Mouse (Mus musculus): ENCODE measurements at regions not wholly inside any gene's neighbourhood (a gene's known extent, or its start where the extent isn't known, plus 50 kb on each side); places are given as distances from the start of the nearest gene placed in this dataset.

DNA sequence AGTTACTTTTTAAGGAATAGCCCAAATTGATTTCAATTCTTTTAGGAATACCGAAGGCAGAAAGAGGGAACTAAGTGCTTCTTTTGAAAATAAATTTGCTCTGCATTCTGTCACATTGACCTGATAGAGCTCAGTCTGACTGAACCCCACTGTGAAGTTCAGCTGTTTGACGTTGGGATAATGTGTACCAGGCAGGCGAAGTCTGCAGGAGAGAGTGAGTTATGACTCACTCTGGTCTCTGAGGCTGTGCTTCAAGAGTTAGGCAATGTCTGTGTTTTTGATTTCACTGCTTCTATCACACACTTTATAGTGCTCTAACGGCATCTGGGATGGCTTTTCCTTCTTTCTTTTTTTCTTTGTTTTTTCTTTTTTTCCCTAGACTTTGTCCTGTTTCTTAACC is 283.5 kb downstream of the Naf1 start:
- no peak for DNase-seq (ENCODE audit: low spot score in 2 of 2)

DNA sequence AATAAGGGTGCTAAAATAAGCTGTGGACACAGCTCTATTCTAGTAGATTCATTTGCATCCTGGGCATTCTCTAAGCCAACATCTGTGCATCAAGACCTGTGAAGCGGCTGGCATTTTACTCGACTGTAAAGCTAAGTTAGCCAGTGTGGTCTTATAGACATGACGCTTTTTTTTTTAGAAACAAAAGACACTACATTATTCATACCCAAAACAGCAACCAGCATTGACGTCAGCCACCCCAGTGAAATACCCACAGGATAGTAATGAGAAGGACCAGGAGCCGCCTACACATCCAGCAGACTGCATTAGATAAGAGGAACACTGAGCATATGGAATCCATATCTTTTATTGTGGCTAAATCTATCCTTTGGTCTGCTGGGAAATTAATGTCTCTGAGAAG is 321.7 kb downstream of the Naf1 start:
- peak; percentile 62 to 79 for DNase-seq (ENCODE audit: low spot score in 2 of 2)

DNA sequence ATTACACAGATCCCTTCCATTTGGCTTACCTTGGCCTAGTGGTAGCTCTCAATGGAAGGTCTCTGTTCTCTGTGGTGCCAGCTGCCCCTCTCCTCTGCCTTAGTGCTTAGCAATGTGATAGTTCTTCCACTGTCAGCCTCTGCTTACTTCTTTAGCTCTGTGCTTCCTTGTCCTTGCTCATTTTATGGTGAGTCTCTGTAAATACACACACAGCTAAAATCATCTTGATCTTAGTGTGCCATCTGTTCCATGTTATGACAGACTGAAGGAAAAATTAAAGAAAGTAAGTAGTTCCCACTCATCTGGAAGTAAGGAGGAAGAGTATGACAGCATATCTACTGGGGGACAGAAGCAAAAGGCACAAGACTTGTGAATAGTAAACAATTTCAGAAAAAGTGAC is 324.4 kb upstream of the Nat3 start:
- DNase-seq (ENCODE audit: low spot score in 2 of 2), result no peak

DNA sequence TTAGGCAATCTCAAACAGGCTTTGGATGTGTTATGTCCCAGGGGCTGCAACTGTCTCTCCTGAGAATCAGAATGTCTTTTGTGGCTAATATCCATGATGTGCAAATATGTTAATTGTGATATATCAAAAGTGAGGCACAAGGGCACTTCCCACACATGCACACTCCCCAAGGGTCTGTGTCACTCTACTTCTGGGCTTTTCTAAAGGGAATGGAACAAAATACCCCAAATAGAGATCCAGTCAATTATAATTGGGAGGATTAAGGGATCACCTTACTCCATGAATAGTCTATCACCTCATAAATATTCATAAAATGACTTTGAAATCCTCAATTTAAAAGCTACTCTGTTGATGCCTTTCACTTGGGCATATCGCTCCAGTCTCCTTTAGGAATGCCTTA is 317.6 kb upstream of the Nat3 start:
- no peak for DNase-seq (ENCODE audit: low spot score in 2 of 2)

DNA sequence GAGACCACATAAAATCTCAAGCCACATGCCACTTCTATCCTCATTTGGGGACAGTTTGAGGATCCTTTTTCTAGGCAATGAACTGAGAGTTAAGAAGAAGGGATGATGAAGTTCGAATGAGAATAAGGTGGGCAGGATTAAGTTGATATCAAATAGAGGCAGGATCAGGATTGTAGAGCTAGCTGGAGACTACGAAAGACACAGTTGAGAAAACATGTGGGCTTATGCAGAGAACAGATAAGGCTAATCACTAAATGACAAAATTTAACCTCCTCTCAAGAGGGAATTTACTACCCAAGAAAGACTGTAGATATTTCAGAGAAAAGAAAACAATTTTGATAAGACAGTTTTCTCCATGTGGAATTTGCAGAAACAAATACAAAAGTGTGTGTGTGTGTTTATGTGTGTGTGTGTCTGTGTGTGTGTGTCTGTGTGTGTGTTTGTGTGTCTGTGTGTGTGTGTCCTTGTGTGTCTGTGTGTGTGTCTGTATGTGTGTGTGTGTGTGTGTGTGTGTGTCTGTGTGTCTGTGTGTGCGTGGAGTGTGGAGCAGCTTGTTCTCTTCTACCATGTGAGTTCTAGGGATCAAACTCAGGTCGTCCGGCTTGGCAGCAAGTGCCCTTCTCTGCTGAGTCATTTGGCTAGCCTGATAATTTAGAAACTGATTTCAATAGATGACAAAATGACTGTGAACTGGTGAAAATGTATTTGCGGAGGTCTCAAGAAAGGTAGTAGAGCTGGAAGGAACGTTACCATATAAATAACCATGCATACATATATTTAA is 291.5 kb upstream of the Nat3 start:
- no peak for DNase-seq (ENCODE audit: low spot score in 2 of 2)

DNA sequence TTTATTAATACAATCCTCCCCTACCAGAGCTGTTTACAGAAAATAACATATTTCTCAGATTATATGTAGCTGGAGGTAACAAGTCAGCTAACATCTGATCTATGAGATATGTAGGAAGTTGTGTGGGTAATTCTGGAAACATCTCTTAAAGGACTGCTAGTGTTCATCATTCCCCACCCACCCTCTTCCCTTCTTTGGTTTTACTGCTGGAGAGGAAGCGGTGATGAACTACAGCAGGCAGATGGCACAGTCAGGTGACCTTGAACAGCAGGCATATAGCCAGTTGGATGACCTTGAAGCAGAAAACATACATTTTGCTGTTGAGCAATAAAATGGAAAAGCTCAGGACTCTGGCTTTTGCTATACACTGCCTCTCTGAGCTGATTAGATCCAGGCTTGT is 284.7 kb upstream of the Nat3 start:
- peak; percentile 17 to 20 for DNase-seq (ENCODE audit: low spot score in 2 of 2)

DNA sequence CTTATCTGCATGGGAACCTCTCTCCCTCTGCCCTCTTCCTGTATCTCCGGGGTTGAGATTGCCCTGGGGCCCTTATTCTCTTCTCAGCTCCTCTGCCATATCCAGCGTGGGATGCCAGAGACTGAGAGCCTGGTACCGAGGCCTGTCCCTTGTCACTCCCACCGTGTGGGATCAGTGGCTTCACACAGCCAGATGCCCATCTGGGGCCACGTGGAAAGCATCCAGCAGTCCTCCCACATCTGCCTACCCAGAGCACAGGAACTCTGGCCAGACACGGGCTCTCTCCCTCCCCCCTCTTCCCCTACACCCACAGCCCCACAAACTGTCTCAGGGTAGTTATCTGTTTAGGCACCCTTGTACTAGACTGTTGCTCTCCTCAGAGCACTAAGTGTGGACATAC is 244.9 kb upstream of the Nat3 start:
- DNase-seq (ENCODE audit: low spot score in 2 of 2), result no peak

DNA sequence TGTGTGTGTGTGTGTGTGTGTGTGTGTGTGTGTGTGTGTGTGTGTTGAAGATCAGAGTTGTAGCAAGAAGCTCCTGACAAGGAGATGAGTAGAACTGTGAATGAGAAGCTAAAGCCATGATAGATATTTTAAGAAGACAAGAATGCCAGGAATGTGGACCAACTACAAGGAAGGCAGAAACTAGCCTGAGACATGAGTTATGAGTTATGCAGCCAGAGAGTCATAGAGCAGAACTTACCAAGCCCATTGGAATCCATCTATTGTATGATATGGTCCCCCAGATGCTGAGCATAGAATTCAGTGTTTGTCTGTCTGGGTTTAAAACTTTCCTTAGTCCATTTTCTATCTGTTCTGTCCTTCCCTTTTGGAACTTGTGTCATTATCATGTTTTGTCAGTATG is 244.2 kb upstream of the Nat3 start:
- DNase-seq (ENCODE audit: low spot score in 2 of 2), result no peak

DNA sequence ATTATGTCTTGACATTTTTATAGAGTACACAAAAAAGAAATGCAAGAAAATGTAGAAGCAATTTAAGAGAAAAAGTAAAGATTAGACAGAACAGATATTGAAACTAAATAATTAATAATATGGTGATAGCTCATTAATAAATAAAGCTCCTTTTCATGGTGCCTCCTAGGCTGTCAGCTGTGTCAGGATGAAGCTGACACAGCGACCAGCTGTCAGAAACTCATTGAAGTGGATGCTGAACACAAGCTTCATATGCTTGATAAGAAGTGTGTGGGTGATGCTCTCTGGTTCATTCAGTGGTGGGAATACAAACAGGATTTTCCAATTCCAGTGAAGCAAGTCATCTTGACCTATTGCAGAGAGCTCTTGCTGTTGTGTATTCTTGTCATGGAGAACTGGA is 213.2 kb upstream of the Nat3 start:
- DNase-seq (ENCODE audit: low spot score in 2 of 2), result no peak

DNA sequence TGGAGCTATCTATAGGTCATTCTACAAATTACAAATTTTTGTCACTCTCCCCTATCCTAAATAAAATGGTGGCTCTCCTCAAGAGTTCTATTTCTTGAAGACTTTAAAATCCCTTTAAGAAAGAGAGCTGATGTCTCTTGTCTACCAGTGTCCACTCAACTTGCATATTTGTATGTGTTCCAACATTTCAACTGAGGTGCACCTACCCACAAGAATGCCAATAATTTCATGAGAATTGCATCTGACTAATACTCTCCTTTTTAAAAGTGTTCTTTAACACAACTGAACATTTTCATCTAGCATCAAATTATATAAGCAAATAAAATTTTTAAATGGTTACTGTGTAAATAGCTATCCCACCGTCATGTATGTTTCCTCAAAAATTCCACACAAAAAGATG is 206.3 kb upstream of the Nat3 start:
- DNase-seq (ENCODE audit: low spot score in 2 of 2), result no peak

DNA sequence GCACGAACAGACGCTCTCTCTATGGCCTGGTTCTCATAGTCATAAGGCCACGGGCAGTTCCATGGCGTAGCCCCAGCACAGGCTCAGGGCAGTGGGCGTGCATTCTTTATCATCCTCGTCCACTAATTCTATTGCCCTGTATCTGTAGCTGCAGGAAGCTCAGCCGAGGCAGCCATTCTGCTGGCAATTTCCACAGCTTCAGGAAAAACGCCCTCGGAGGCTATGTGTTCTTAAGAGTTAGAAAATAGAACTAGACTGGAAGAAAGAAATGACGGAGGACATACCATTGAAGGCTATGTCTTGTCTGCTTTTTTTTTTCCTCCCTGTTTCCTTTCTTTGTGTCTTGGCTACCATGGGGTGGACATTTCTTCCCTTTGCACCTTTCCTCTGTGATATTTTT is 205.0 kb upstream of the Nat3 start:
- peak in 1 of 2 experiments; percentile 8 for DNase-seq (ENCODE audit: low spot score in 2 of 2)

DNA sequence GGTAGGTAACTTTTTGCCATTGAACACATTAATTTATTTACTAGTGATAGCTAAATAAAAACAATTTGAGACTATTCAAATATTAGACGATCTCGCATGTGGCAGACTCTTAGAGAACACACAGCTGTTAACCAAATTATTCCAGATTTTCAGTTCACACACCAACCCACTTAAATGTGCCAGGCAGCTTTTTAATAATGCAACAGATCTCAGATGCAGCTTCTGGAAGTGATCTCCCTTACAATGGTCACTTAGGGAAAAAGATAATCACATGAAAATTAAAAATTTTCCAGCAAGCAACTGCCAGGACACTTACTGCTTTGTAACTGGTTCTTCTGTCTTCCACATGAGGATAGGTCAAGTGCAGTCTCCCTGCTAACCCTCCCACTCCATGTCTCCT is 203.1 kb upstream of the Nat3 start:
- DNase-seq (ENCODE audit: low spot score in 2 of 2), result no peak

DNA sequence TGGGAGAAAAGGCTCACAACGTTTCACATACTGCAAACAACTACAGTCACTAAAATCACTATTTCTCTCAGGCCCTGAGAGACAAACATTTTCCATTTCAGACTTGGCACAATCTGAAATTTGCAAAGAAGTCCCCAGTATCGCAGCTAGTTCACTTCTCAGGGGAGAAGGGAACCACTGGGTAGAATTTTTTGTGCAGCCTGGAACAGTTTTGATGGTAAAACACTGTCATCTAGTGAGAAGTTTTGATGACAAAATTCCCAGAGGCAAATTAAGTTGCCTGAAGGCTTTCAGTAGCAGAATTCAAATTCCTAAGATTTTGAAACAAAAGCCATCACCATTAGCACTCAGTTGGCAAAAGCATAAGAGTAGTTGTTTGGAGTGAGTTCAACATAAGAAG is 195.2 kb upstream of the Nat3 start:
- DNase-seq (ENCODE audit: low spot score in 2 of 2), result no peak

DNA sequence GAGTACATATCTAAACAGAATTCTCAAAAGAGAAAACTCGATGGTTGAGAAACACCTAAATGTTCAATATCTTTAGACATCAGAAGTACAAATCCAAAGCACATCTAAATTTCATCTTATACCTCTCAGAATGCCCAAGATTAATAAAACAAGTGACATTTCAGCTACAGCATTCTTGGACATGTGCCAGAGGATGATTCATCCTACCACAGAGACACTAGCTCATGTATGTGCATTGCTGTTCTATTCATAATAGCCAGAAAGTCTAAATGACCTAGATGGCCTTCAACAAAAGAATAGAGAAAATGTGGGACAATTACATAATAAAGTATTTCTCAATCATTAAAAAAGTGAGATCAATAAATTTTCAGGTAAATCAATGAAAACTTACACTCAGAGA is 146.6 kb upstream of the Nat3 start:
- peak; percentile 2 to 8 for DNase-seq (ENCODE audit: low spot score in 2 of 2)

DNA sequence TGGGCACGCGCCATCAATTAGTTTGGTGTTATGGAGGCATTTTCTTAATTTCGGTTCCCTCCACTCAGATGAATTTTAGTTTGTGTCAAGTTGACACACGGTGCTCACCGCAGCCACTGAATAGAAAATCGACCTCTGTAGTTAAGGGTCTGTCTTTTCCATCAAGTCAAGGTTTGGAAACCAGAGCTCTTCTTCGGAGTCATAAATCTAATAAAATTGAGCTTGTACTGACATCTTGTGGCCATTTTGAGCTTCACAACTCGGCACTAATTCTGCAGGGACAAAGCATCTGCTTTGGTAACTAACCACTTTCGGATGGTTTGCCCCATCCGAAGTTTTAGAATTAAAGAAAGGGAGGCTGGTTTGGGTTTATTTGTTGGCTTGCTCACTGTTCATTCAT is 117.7 kb upstream of the Nat3 start:
- DNase-seq (ENCODE audit: low spot score in 2 of 2), result peak; percentile 35 to 36

DNA sequence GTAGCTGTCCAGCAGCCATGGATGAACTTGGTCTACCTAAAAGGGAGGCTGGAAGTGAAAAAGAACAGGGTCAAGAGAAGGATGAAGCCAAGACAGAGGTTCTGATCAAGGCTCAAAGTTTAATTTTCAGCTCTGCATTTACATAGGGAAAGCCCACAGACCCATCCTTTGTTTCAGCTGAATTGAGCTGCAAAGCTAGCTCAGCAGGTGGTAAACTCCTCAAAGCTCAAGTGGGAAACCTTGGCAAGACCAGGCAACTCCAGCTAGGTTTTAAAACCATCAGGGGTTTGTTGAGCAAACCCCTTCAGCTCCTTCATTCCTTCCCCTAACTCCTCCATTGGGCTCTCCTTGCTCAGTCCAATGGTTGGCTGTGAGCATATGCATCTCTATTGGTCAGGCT is 108.8 kb upstream of the Nat3 start:
- DNase-seq (ENCODE audit: low spot score in 2 of 2), result no peak

DNA sequence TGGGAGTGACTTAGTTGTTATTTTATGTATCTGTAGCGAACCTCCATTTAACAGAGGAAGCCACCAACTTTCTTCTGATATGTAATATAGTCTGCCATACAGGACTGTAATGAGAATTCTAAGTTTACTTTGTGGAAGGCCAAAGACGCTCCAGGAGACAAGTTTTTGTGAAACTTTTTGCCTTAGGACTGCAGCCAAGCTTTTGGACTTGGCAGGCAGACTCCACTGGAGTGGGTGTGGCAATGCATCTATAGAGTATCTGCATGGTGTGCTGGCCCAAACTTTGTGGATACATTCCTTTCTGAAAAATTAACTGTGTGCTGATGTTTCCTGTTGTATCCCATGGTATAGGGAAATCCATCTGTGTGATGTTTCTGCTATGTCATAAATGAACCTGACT is 101.1 kb upstream of the Nat3 start:
- DNase-seq (ENCODE audit: low spot score in 2 of 2), result no peak

Data from right cerebral cortex, adult 2 months (tissue).